Mouse (Mus musculus) hindbrain, embryonic 16.5 days (tissue): Measurements from ENCODE around the gene Kifc1. TPM values are rescaled to one million over a fixed set of nuclear protein-coding genes. Genes with fewer than 3 reads are reported as not detected.

Experiments used
- ATAC-seq: fragments of 200-750 bp; cut with Nextera tagmentation; 2 replicates; pipeline ENCODE4 v1.8.0; 2017; ENCODE audit warnings: moderate TSS enrichment, moderate library complexity
- H3K27ac ChIP-seq: fragments of 300-500 bp; sonication (generic); 2 replicates; pipeline ENCODE4 v1.5.1; 2014; ENCODE audit warnings: low read depth, mild to moderate bottlenecking, control low read depth, low read length, moderate library complexity
- H3K27me3 ChIP-seq: fragments of 300-500 bp; sonication (generic); replicated peaks from 2 replicates; pipeline ENCODE4 v1.6.1; 2014; ENCODE audit warnings: low read length; ENCODE audit not compliant: control insufficient read depth, insufficient read depth
- H3K36me3 ChIP-seq: fragments of 300-500 bp; sonication (generic); 2 replicates; pipeline ENCODE4 v1.6.1; 2014; ENCODE audit warnings: mild to moderate bottlenecking, low read length, moderate library complexity, mixed read lengths; ENCODE audit not compliant: control insufficient read depth, insufficient read depth
- H3K4me1 ChIP-seq: fragments of 300-500 bp; sonication (generic); 2 replicates; pipeline ENCODE4 v1.6.1; 2014; ENCODE audit warnings: low read depth, low read length; ENCODE audit not compliant: control insufficient read depth, insufficient read depth
- H3K4me2 ChIP-seq: fragments of 300-500 bp; sonication (generic); 2 replicates; pipeline ENCODE4 v1.6.1; 2014; ENCODE audit warnings: mild to moderate bottlenecking, low read length, control low read depth, moderate library complexity
- H3K4me3 ChIP-seq: fragments of 300-500 bp; sonication (generic); 2 replicates; pipeline ENCODE4 v1.5.1; 2014; ENCODE audit warnings: mild to moderate bottlenecking, low read length, control low read depth, moderate library complexity
- H3K9ac ChIP-seq: fragments of 300-500 bp; sonication (generic); 2 replicates; pipeline ENCODE4 v1.6.1; 2014; ENCODE audit warnings: low read depth, mild to moderate bottlenecking, control low read depth, low read length, moderate library complexity
- H3K9me3 ChIP-seq: fragments of 300-500 bp; sonication (generic); 2 replicates; pipeline ENCODE4 v1.6.1; 2014; ENCODE audit warnings: mild to moderate bottlenecking, low read length, moderate library complexity; ENCODE audit not compliant: control insufficient read depth
- WGBS: fragments of 180-500 bp; shearing (Covaris S2); extraction: QIAGEN DNeasy Blood & Tissue Kit; methylation state at CpG from one replicate; pipeline ENCODE4 v1.1.7; 2014; 5-methylcytosine and 5-hydroxymethylcytosine counted together
- polyA plus RNA-seq: library from polyadenylated mRNA; unstranded; fragments of >200 nt; fragmentation: Nextera tagmentation; extraction: Ambion mirVana; gene quantifications from 2 replicates; pipeline ENCODE4 v1.2.1, GENCODE M21; 2015

Gene Kifc1
- polyA plus RNA-seq, 1 experiment from 2014 or later, result 2.5 TPM

GRCm38 (mm10) chr17:33914969-33915391 is 24.5 kb upstream of the Kifc1 start:
- no peak overlapping the region for H3K9ac ChIP-seq
- H3K36me3 ChIP-seq, result peaks cover 21% of the 10 kb centered on the region

GRCm38 (mm10) chr17:33913905-33914304 is 23.4 kb upstream of the Kifc1 start:
- no peak for ATAC-seq
- WGBS, result 93% methylated on average over 8 of the region's 8 CpGs

More at GRCm38 (mm10) chr17:33914969-33915391, 24.5 kb upstream of the Kifc1 start:
- peak overlapping the region; percentile 57 for H3K4me2 ChIP-seq
- peaks cover 31% of the 10 kb centered on the region for H3K4me1 ChIP-seq
- ATAC-seq, result no peak
- H3K27me3 ChIP-seq, result 0 out of 2 replicates have a peak, but pooled peaks cover 3% of the 10 kb centered on the region
- no peak overlapping the region for H3K27ac ChIP-seq
- no peaks in the 10 kb centered on the region for H3K9me3 ChIP-seq
- no peak overlapping the region; the same call in 1 of the 2 replicates for H3K4me3 ChIP-seq
- 66% methylated on average over 13 of the region's 13 CpGs for WGBS

GRCm38 (mm10) chr17:33913264-33913663 is 22.8 kb upstream of the Kifc1 start:
- no peak overlapping the region for H3K4me2 ChIP-seq
- ATAC-seq, result no peak
- H3K9me3 ChIP-seq, result no peaks in the 10 kb centered on the region
- 88% methylated on average over 10 of the region's 10 CpGs for WGBS
- H3K4me3 ChIP-seq, result no peak overlapping the region
- no peak overlapping the region for H3K9ac ChIP-seq
- H3K4me1 ChIP-seq, result peaks cover 21% of the 10 kb centered on the region
- H3K36me3 ChIP-seq, result peaks cover 21% of the 10 kb centered on the region
- H3K27me3 ChIP-seq, result no peaks in the 10 kb centered on the region
- H3K27ac ChIP-seq, result no peak overlapping the region

More at GRCm38 (mm10) chr17:33913905-33914304, 23.4 kb upstream of the Kifc1 start:
- peaks cover 23% of the 10 kb centered on the region for H3K4me1 ChIP-seq
- 0 out of 2 replicates have a peak, but pooled peaks cover 3% of the 10 kb centered on the region for H3K27me3 ChIP-seq
- no peaks in the 10 kb centered on the region for H3K9me3 ChIP-seq
- no peak overlapping the region for H3K4me3 ChIP-seq
- peaks cover 21% of the 10 kb centered on the region for H3K36me3 ChIP-seq
- no peak overlapping the region for H3K4me2 ChIP-seq
- H3K27ac ChIP-seq, result no peak overlapping the region
- H3K9ac ChIP-seq, result no peak overlapping the region

GRCm38 (mm10) chr17:33911813-33912414 is 21.5 kb upstream of the Kifc1 start:
- H3K9ac ChIP-seq, result no peak overlapping the region
- H3K27ac ChIP-seq, result no peak overlapping the region
- ATAC-seq, result no peak
- peaks cover 21% of the 10 kb centered on the region for H3K36me3 ChIP-seq
- WGBS, result 93% methylated on average over 28 of the region's 28 CpGs
- H3K9me3 ChIP-seq, result no peaks in the 10 kb centered on the region
- no peak overlapping the region for H3K4me3 ChIP-seq
- no peak overlapping the region for H3K4me2 ChIP-seq
- no peaks in the 10 kb centered on the region for H3K27me3 ChIP-seq
- H3K4me1 ChIP-seq, result peaks cover 24% of the 10 kb centered on the region

GRCm38 (mm10) chr17:33911052-33911812 is 20.8 kb upstream of the Kifc1 start:
- WGBS, result 91% methylated on average over 31 of the region's 31 CpGs
- Histone ChIP-seq H3K36me3 (peaks cover 21% of the 10 kb centered on the region), H3K9ac (no peak overlapping the region), H3K27ac (no peak overlapping the region), H3K4me3 (no peak overlapping the region), H3K4me1 (peaks cover 19% of the 10 kb centered on the region), H3K27me3 (no peaks in the 10 kb centered on the region), H3K9me3 (no peaks in the 10 kb centered on the region), H3K4me2 (no peak overlapping the region)
- ATAC-seq, result no peak

GRCm38 (mm10) chr17:33910346-33911051 is 20.0 kb upstream of the Kifc1 start:
- no peak for ATAC-seq
- H3K9me3 ChIP-seq, result no peaks in the 10 kb centered on the region
- H3K4me2 ChIP-seq, result peak overlapping the region; percentile 91
- no peak overlapping the region for H3K27ac ChIP-seq
- H3K27me3 ChIP-seq, result no peaks in the 10 kb centered on the region
- H3K4me1 ChIP-seq, result peaks cover 19% of the 10 kb centered on the region
- H3K4me3 ChIP-seq, result peak overlapping the region; percentile 91
- H3K36me3 ChIP-seq, result peaks cover 21% of the 10 kb centered on the region
- peak overlapping the region; percentile 91 for H3K9ac ChIP-seq
- WGBS, result 52% methylated on average over 11 of the region's 11 CpGs

GRCm38 (mm10) chr17:33909869-33910250 is 19.4 kb upstream of the Kifc1 start:
- Histone ChIP-seq H3K4me2 (peak overlapping the region; percentile 91), H3K36me3 (peaks cover 21% of the 10 kb centered on the region), H3K27me3 (no peaks in the 10 kb centered on the region), H3K9ac (peak overlapping the region; percentile 91), H3K4me3 (peak overlapping the region; percentile 91), H3K27ac (peak overlapping the region; percentile 88), H3K9me3 (no peaks in the 10 kb centered on the region), H3K4me1 (peaks cover 15% of the 10 kb centered on the region)
- ATAC-seq, result no peak
- WGBS, result 0% methylated on average over 14 of the region's 14 CpGs

GRCm38 (mm10) chr17:33909077-33909868 is 18.8 kb upstream of the Kifc1 start, which contains the start of gene Daxx:
Gene Daxx, plus strand, starts transcription at chr17:33909414.
- H3K27ac ChIP-seq, result peak within 1 kb of the TSS; percentile 88
- peak within 1 kb of the TSS; percentile 91 for H3K4me2 ChIP-seq
- under 1% methylated on average over 65 of the region's 68 CpGs for WGBS
- no peaks in the 10 kb centered on the region for H3K27me3 ChIP-seq
- peak; percentile 97 for ATAC-seq
- H3K36me3 ChIP-seq, result peaks cover 19% of the 10 kb centered on the region
- H3K4me1 ChIP-seq, result peaks cover 14% of the 10 kb centered on the region
- H3K9me3 ChIP-seq, result no peaks in the 10 kb centered on the region
- H3K9ac ChIP-seq, result peak within 1 kb of the TSS; percentile 91
- H3K4me3 ChIP-seq, result peak within 1 kb of the TSS; percentile 91
